Mouse (Mus musculus): ENCODE data around the gene Tmem17.

- no peak for TF ChIP-seq ZKSCAN1 (IDR thresholded peaks at IDR 0.05; ENCODE audit: borderline replicate concordance, low read depth, low read length)
- TF ChIP-seq USF2 (conservative IDR thresholded peaks at IDR 0.05; ENCODE audit: low read depth, low read length), result no peak
- no peak for TF ChIP-seq EP300 (IDR thresholded peaks at IDR 0.05; ENCODE audit: low read length)
- no peak for TF ChIP-seq MAFK (IDR thresholded peaks at IDR 0.05; ENCODE audit: insufficient replicate concordance, low read length)
- no peak for TF ChIP-seq CHD2 (IDR thresholded peaks at IDR 0.05; ENCODE audit: low read length)
These were observed 16.9 kb upstream of the Tmem17 start for GRCm38 (mm10) chr11:22494941-22495340.
